Mouse (Mus musculus) layer of hippocampus, adult 2 months (tissue): ENCODE results near the gene Rbl2. TPM values are rescaled to one million over a fixed set of nuclear protein-coding genes. Genes with fewer than 3 reads are reported as not detected.

Experiments
- DNase-seq, 2 experiments: peaks; one replicate each; pipeline ENCODE4 v3.0.0; 2022; ENCODE audit warnings: low spot score in 2 of 2
- H3K27ac ChIP-seq: fragments of 200-600 bp; 2 replicates; pipeline ENCODE4 v1.8.1; 2022
- H3K4me3 ChIP-seq: fragments of 200-600 bp; 2 replicates; pipeline ENCODE4 v1.8.1; 2022; ENCODE audit warnings: mild to moderate bottlenecking
- CTCF ChIP-seq: fragments of 200-600 bp; conservative IDR thresholded peaks from 2 replicates; pipeline ENCODE4 v1.8.1; 2022; ENCODE audit warnings: antibody characterized with exemption, mild to moderate bottlenecking, moderate library complexity
- total RNA-seq, 2 experiments: library from RNA; stranded (reverse); gene quantifications; 2 replicates each; pipeline ENCODE4 v1.2.3; 2021

The Rbl2 gene
- total RNA-seq, 2 experiments from 2014 or later = 38.5 to 42.3 TPM

GRCm38 (mm10) chr8:91117537-91117936, 47.7 kb downstream of the Rbl2 start:
- no peak for DNase-seq
- Histone ChIP-seq H3K4me3 (no peak overlapping the region), H3K27ac (no peak overlapping the region)
- TF ChIP-seq CTCF = peak; percentile 42

GRCm38 (mm10) chr8:91118131-91118530, 48.3 kb downstream of the Rbl2 start:
- Histone ChIP-seq H3K4me3 (no peak overlapping the region), H3K27ac (no peak overlapping the region)
- peak; percentile 77 for TF ChIP-seq CTCF
- DNase-seq = no peak

DNA sequence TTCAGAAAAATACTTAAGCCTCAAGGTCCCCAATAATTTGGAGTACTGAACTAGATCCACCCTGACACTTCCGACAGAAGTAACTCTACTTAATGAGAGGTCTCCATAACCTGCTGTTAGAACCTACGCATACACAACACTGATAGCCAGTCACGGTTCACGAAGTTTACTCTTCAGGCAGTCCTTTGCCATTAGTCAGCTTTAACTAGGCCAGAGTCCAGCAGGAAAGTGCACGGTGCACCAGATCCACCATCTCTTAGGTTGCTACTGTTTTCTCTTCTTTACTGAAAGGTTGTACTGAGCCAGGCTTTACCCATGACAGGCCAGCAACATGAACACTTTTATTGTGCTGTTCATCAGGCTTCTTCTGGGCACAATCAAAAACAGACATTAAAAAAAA, 54.5 kb downstream of the Rbl2 start:
- Histone ChIP-seq H3K4me3 (no peak overlapping the region), H3K27ac (no peak overlapping the region)
- TF ChIP-seq CTCF = no peak
- no peak for DNase-seq

- peak; percentile 52 to 58 for DNase-seq
- no peak overlapping the region for H3K4me3 ChIP-seq
- no peak for TF ChIP-seq CTCF
- H3K27ac ChIP-seq = peak overlapping the region; percentile 52
These were observed 56.9 kb downstream of the Rbl2 start for GRCm38 (mm10) chr8:91126786-91127185.

GRCm38 (mm10) chr8:91132731-91133130, 62.9 kb downstream of the Rbl2 start:
- TF ChIP-seq CTCF = no peak
- no peak for DNase-seq
- peak overlapping the region; percentile 72 for H3K4me3 ChIP-seq
- H3K27ac ChIP-seq = peak overlapping the region; percentile 92

DNA sequence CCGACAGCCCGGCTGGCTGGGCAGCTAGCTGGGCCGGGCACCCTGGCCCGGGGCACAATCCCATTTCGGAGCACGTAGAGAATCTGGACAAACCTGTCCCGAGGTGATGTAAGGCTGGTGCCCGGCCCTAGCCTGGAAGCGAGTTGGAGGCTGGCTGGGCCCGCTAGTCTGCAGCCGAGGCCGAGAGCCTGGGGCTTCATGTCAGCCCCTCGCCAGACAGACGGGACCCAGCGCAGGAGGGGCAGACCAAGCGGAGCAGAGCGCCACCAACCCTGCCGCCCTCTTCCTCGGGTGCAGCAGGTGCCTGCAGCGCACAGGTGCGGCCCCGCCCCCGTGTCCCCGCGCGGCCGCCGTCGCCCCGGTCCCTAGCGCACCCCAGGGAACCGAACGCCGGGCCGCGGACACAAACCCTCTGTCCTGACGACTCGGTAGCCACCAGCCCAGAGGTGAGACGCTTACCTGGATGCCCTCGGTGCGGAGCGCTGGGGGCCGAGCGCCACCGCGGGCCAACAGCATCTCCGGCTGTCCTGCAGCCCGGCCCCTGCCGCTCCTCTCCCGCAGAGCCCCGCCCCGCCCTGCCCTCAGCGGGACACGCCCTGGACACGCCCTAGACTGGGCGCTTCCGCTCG, 63.7 kb downstream of the Rbl2 start:
- H3K27ac ChIP-seq = peak overlapping the region; percentile 92
- DNase-seq = no peak
- TF ChIP-seq CTCF = no peak
- peak overlapping the region; percentile 72 for H3K4me3 ChIP-seq

DNA sequence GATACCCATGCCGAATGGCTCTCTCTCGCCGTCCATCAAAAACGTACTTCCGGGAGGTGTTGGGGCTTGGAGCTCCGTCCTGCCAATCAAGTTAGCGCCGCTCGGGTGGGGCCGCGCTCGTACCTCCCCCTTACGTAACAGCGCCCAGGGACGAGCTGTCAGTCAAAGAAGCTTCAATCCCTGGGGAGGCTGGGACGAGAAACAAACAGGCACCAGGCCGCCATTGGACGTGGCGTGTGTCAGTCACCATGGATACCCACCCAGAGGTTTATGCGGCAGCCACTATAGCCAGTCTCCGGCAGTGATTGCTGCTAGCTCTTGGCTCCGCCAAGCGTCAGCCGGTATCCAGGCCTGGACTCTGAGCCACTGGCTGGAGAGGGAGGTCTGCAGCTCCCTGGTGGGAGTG, 64.2 kb downstream of the Rbl2 start:
- peak; percentile 100 for DNase-seq
- H3K27ac ChIP-seq = peak overlapping the region; percentile 92
- peak; percentile 62 for TF ChIP-seq CTCF

GRCm38 (mm10) chr8:91134659-91135058, 64.8 kb downstream of the Rbl2 start:
- peak overlapping the region; percentile 92 for H3K27ac ChIP-seq
- H3K4me3 ChIP-seq = peak overlapping the region; percentile 51
- TF ChIP-seq CTCF = no peak
- DNase-seq = no peak

More for the DNA sequence above, 64.2 kb downstream of the Rbl2 start:
- H3K4me3 ChIP-seq = peak overlapping the region; percentile 51

DNA sequence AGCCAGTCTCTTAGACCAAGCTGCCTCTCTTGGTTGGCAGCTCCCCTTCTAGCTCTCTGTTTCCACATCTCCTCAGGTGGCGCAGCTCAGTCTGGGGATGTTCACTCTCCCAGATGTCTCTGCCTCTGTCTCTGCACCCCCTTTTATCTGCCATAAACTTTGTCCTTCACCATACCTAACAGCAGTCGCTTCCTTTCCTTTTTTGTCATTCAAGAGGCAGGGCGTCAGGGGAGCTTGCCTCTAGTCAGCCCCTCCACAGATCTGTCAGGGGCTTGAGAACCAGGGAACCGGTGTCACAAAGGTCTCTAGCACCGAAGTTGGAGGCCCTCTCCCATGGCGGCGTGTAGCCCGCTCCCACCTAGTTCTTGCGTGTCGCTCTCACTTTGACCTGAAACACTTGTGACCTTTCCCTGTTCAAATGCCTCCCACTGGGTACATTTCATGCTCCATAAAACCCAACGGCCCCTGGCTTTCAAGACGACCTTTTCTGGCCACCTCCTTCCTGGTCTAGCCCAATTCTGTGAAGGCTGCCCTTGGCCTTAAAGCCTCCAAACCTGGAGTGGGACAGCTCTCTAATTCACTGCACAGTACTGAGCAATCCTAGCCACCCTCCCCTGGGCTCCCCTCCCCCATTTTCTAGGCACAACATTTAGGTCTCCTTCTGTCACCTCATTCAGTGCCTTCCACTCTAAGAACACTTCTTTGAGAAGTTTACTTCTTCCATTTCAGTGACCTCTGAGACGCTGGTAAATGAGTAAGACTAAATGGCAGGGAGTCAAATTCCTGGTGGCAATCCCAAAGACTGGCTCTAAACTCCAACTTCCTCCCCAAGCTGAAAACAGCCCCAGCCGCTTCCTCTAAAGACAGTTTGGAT, 65.7 kb downstream of the Rbl2 start:
- Histone ChIP-seq H3K4me3 (no peak overlapping the region), H3K27ac (peak overlapping the region; percentile 39; the same call in 1 of the 2 replicates)
- no peak for TF ChIP-seq CTCF
- no peak for DNase-seq

GRCm38 (mm10) chr8:91140828-91141227, 71.0 kb downstream of the Rbl2 start:
- Histone ChIP-seq H3K27ac (no peak overlapping the region), H3K4me3 (no peak overlapping the region)
- DNase-seq = no peak
- no peak for TF ChIP-seq CTCF

DNA sequence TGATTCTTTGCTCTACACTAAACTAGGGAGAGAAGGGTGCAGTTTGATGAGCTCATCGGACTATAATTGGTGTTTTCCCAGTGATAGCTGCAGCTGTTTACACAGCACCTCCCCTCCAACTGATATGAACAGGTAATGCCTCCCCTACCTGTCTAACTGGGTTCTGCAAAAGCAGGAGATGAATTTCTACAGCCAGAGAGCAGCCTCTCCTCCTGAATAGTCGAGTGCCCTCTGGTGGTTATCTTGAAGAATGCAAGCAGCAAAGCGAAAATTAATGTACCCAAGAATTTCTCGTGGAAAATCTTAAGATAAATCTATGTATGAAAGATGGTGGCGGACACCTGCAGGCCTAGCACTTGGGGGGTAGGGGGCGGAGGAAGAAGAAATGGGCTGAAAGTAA, 77.9 kb downstream of the Rbl2 start:
- TF ChIP-seq CTCF = peak; percentile 93
- H3K27ac ChIP-seq = no peak overlapping the region
- peak; percentile 39 to 56 for DNase-seq
- H3K4me3 ChIP-seq = peak overlapping the region; percentile 28

- no peak for DNase-seq
- Histone ChIP-seq H3K4me3 (no peak overlapping the region), H3K27ac (no peak overlapping the region)
- TF ChIP-seq CTCF = no peak
These were observed 78.9 kb downstream of the Rbl2 start for GRCm38 (mm10) chr8:91148643-91149178.

DNA sequence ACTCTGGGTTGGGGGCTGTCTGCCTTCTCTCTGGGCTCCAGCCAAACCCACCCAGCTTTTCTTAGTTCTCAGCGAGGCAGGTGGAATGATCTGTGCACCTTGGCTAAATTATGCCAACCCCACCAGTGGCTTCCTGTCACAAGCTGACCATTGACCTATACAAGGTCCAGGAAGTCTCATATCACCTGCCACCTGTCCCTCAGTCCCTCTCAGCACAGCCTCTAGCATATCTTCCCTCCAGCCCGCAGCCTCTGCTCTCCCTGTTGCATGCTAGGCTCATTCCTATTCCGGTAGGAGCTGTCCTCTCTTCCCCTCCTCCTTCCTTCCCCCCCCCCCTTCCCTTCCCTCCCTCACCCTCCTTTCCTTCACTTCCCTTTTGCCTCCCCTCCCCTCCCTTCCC, 79.4 kb downstream of the Rbl2 start:
- Histone ChIP-seq H3K4me3 (no peak overlapping the region), H3K27ac (no peak overlapping the region)
- no peak for DNase-seq
- no peak for TF ChIP-seq CTCF
